Mouse (Mus musculus) bone marrow, adult 2 months (tissue): ENCODE measurements around the gene Apold1. TPM values are rescaled to one million over a fixed set of nuclear protein-coding genes. Genes with fewer than 3 reads are reported as not detected.

Experiments used
- H3K27ac ChIP-seq: fragments of 200-500 bp; 2 replicates; pipeline ENCODE4 v1.5.1; 2012; ENCODE audit warnings: low read depth, mild to moderate bottlenecking, control low read depth, inconsistent platforms, low read length; ENCODE audit not compliant: control insufficient read depth, poor library complexity, insufficient read depth
- H3K4me1 ChIP-seq: fragments of 200-500 bp; 2 replicates; pipeline ENCODE4 v1.6.1; 2011; ENCODE audit warnings: low read length; ENCODE audit not compliant: control insufficient read depth, insufficient read depth
- H3K4me3 ChIP-seq: fragments of 200-500 bp; replicated peaks from 2 replicates; pipeline ENCODE3; 2011; ENCODE audit warnings: mild to moderate bottlenecking, low read depth, low read length, control low read depth; ENCODE audit not compliant: control insufficient read depth
- CTCF ChIP-seq: fragments of 200-500 bp; IDR thresholded peaks from 2 replicates; pipeline ENCODE4 v1.5.1; 2011; ENCODE audit warnings: low read length, control low read depth; ENCODE audit not compliant: control insufficient read depth, insufficient read depth
- POLR2A ChIP-seq: fragments of 200-500 bp; IDR thresholded peaks from 2 replicates; pipeline ENCODE4 v1.6.1; 2011; ENCODE audit warnings: low read depth, mild to moderate bottlenecking, control low read depth, low read length, borderline replicate concordance; ENCODE audit not compliant: control insufficient read depth
- WGBS: fragments of 180-500 bp; shearing (Covaris S2); methylation state at CpG from one replicate; pipeline ENCODE4 v1.1.7; 2018; 5-methylcytosine and 5-hydroxymethylcytosine counted together
- polyA plus RNA-seq: library from polyadenylated mRNA; stranded (reverse); fragments of >200 nt; gene quantifications from 2 replicates; pipeline ENCODE4 v1.2.4, GENCODE M21; 2011; ENCODE audit warnings: low replicate concordance; ENCODE audit not compliant: missing spikeins, insufficient read depth, insufficient read length

Apold1 gene
- polyA plus RNA-seq, 1 experiment, result 6.2 TPM

GRCm38 (mm10) chr6:135026232-135026631, 44.7 kb downstream of the Apold1 start:
- H3K4me1 ChIP-seq, result no peaks in the 10 kb centered on the region
- 0% methylated on average over 3 of the region's 3 CpGs for WGBS
- no peak overlapping the region for H3K27ac ChIP-seq
- no peak overlapping the region for H3K4me3 ChIP-seq
- TF ChIP-seq CTCF (peak; percentile 18; the same call in 1 of the 2 replicates), POLR2A (no peak)

- Histone ChIP-seq H3K27ac (no peak overlapping the region), H3K4me3 (no peak overlapping the region), H3K4me1 (no peaks in the 10 kb centered on the region)
- TF ChIP-seq CTCF, result no peak
- no peak for TF ChIP-seq POLR2A
- 82% methylated on average over 2 of the region's 2 CpGs for WGBS
These were observed 45.2 kb downstream of the Apold1 start for GRCm38 (mm10) chr6:135026755-135027154.

DNA sequence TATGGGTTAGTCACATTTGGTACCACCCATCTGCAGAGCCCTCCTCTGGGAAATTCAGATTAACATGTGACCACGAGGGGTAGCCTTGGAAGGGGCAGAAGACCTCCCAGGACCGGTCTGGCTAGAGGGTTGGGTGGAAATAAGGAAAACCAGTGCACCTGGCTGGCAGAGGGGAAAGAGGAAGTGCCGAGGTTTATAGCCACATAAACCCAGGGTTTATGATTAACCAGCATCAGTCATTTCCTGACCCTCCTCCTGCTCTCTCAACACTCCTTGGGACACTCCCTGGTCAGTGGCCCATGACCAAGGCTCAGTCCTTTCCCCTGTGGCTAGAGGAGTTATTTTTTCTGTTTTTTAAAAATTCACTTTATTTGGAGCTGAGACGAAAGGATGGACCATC, 47.7 kb downstream of the Apold1 start:
- Histone ChIP-seq H3K4me1 (no peaks in the 10 kb centered on the region), H3K27ac (no peak overlapping the region), H3K4me3 (no peak overlapping the region)
- TF ChIP-seq CTCF (no peak), POLR2A (no peak)
- 22% methylated on average over 4 of the region's 4 CpGs for WGBS

Other genes starting within 250 kb of the Apold1 start
- 2.7 and 11.2 TPM in 2 replicates for gene Dusp16, start 189.1 kb upstream of the Apold1 start, polyA plus RNA-seq
- gene Crebl2, start 151.6 kb upstream of the Apold1 start, polyA plus RNA-seq, result 4.2 and 8.3 TPM in 2 replicates
- 6.9 and 16.6 TPM in 2 replicates for gene Gpr19, start 83.1 kb upstream of the Apold1 start, polyA plus RNA-seq
- 40.0 and 47.4 TPM in 2 replicates for gene Cdkn1b, start 61.3 kb upstream of the Apold1 start, polyA plus RNA-seq
- 51.5 and 56.9 TPM in 2 replicates for gene Ddx47, start 29.9 kb downstream of the Apold1 start, polyA plus RNA-seq
- not detected in 2 replicates for gene Gprc5a, start 83.9 kb downstream of the Apold1 start, polyA plus RNA-seq
- not detected in 2 replicates for gene Gprc5d, start 136.6 kb downstream of the Apold1 start, polyA plus RNA-seq
- gene Fam234b, start 216.3 kb downstream of the Apold1 start, polyA plus RNA-seq, result 28.7 and 38.2 TPM in 2 replicates
- 103 and 178 TPM in 2 replicates for gene Hebp1, start 216.3 kb downstream of the Apold1 start, polyA plus RNA-seq